Mouse (Mus musculus) hindlimb bud, embryonic 11.5 days (tissue): ENCODE results near the gene Gm42674.

ENCODE experiments used
- DNase-seq: peaks from one replicate; pipeline ENCODE4 v3.0.0-alpha.2; 2012; ENCODE audit warnings: low read depth, low spot score; ENCODE audit errors: extremely low spot score

Gene Gm42674

DNA sequence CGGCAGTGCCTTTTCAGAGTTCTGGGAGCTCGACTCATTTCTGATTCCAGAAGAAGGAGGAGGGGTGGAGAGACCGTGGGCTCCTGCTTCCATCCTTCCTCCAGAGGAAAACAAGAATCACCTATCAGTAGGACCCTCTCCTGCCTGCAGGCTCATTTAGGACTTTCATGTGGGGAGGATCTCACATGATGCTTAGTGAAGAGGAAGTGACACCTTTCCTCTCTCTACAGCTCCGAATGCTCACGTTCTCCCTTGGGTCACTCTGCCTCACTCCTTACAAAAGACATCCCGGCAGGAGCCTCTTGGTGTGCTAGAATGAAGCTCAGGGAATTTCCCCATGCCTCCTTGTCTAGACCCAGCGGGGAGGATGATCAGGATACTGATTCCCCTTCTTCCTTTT is 19.8 kb downstream of the Gm42674 start:
- no peak for DNase-seq

DNA sequence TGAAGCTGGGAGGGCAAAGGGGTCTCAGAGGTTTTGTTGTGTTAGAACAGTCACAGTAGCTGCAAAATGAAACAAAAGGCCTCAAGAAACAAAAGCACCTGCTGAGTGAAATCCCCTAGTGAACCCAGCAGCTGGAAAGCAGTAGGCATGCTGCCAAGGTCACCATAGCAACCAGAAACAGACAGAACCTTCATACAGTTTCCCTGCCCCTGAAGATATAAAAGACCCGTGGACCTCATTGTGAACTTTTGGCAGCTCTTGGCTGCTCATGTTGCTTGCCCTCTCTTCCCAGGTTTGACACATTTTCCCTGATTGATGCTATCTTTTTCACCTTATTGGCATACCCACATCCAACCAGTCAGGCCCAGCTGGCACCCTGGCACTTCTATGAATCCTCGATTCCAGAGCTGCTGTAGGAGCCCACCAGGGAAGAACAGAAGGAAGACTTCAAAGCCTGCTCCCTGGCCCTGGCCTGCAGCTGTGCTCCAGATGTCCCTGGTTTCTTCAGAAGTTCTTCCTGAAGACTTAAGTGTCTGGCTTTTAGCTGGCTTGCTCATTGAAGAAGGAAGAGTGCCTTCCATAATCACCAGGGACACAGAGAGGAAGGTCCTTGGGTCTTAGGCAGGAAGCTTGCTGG is 21.8 kb downstream of the Gm42674 start:
- DNase-seq, result no peak

DNA sequence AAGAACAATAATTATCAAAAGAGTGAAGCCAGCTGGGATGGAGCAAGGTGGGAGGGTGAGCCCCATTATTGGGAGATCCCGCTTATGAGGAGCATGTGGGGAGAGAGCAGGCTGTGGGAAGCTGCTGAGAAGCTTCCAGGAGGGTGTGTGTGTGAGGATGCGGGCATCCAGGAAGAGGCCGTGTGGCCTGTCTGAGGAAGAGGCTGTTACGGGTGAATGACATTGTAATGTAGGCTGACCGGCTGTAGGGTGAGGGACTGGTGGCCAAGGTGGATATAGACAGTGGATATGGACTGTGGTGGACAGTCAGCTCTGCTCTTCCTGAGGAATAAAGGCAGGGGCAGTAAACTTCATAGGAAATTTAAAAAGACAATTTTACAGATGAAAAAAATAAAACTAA is 23.8 kb downstream of the Gm42674 start:
- no peak for DNase-seq

DNA sequence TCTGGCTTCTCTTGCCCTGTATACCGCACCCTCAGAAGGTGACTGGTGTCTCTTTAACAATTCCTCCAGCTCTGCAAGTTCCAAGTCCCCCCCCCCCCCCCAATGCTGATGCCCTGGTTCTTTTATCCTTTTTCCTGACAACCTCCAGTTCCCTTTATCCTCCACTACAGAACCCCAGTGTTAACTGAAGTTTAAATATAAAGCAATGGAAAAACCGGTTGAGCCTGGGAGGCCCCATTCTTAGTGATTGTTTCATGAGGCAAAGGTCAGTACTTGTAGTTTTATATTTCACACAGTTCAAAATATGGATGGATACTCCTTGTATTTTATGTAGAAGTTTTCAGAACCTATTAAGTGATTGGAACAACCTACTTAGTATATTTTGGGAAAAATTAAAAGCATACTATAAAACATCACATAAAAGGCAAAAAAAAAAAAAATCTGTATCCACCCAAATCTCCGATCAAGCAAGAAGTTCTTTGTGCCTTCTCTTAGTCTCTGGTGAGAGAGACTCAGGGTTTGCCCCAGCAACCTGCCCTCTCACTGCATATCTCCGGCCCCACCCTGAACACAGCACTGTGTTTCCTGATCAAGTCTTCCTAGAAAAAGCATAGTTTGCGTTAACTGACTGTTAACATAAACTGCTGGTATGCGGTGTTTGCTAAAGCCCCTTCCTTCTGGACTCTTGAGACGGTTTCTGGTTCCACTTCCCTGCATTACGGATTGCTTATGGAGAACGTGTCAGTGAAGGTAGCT is 24.7 kb downstream of the Gm42674 start:
- no peak for DNase-seq

DNA sequence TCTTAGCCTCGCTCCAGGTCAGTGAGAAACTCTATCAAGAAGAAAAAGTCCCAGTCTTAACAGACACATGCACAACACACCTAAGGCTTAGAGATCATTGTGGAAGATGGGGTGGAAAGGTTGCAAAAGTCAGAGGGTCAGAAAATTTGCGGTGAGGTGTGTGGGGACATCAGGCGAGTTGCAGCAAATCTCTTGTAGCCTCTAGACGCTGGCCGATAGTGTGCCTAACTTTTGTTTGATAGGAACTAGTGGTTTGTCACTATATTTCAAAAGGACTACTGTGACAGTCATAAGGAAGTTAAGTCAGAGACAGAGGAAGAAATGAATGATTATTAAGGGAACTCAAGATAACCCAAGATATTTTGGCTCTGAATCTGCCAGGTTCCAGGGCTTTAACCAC is 25.7 kb downstream of the Gm42674 start:
- DNase-seq, result no peak

DNA sequence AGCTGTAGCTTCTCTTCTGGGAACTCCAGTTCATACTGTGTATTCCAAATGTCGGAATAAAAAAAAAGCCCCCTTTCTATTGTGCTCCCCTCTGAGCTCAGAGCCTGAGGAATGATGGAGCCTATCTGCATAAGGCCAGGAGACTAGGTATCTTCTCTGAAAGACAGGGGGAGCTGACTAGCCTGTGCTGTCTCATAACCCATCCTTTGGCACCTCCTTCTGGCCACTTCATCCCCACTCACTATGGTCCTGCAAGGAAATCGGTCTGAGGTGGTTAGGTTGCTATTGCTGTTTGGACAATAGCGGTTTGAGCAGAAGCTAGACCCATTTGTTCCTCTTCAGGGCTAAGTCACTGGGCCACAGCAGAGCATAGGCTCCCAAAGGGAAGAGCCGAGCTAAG is 26.1 kb downstream of the Gm42674 start:
- no peak for DNase-seq

DNA sequence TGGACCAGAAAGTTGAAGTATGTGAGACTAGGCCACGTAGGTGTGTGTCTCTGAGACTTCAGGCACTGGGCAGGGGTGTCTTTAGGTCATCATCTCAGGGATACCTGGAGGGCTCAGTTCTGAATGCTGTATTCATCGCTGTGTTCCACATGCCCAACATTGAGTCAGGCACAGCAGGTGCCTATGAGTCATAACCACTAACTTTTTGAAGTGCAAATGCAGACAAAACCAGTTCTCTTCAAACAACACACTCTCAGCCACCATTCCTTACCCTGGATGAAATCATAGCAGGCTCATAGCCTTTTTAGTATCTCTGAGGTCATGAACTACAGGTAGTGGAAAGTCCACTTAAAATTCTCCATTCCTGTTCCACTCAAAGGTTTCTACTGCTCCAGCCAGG is 27.6 kb downstream of the Gm42674 start:
- DNase-seq, result no peak

DNA sequence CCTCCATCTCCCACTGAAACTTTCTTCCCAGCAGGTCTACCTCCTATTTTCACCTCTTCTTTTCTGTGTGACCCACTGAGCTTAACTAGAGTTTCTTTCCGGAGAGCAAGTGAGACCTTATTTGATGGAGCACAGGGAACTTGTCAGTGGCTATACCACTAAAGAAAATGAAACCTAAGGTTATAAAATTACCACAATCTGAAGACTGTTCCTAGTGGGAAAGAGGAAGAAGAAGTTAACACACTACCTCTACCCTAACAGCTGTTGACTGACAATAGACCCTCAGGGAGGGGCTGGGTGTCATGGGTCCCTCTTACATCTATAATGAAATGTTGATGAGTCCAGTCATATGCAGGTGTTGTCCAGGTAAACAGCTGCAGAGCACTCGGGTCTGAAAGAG is 30.3 kb downstream of the Gm42674 start:
- DNase-seq, result no peak

DNA sequence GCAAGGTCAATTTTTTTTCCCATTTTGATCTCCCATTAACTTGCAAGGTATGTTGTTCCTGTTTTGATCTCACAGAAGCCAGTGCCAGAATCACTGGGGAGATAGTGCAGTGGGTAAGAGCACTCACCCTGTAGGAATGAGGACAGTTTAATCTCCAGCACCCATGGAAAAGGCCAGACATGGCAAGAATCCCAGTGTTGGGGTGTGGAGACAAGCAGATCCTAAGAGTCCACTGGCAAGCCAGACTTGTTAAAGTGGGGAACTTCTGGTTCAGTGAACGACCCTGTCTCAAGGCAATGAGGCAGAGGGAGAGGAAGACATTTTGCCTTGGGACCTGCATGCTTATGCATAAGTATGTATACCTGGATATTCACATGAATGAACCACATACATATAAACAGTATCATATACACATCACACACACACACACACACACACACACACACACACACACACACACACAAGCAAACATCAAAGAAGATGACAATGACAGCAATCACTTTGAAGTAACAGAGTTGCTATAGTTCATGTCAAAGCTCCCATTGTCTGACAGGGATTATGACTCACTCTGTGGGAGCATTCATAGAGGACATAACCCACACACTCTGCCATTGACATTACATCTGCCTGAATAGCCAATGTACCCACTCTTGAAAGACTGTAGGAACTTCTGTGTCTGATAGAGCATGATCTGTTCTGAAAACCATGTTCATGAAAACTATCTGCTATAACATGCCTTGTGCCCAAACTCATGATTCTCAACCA is 37.0 kb downstream of the Gm42674 start:
- no peak for DNase-seq

DNA sequence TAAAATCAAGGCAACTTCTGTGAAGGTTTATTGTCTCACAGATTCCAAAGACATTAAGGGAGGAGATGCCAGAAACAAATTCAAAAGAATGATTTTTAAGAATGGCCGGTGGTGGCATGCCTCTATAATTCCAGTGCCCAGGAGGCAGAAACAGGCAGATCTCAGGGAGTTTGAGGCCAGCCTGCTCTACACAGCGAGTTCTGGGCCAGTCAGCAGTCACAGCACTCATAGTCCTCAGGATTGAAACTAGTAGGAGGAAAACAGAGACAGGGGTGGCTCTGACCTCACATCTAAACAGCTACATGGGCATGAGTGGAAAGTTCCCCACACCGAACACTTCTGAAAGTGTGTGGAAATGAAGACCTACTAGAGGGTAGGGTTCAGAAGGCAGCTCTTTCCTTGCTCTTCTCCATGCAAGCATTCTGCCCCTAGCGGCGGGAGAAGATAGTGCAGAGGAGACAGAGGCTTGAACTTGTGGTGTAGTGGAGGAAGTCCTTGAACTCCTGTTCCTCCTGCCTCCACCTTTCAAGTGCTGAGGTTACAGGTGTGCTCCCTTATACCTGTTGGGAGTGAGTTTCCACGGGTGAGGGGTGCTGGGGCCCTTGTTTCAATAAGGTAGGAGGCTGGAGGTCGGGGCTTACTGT is 37.9 kb downstream of the Gm42674 start:
- no peak for DNase-seq

DNA sequence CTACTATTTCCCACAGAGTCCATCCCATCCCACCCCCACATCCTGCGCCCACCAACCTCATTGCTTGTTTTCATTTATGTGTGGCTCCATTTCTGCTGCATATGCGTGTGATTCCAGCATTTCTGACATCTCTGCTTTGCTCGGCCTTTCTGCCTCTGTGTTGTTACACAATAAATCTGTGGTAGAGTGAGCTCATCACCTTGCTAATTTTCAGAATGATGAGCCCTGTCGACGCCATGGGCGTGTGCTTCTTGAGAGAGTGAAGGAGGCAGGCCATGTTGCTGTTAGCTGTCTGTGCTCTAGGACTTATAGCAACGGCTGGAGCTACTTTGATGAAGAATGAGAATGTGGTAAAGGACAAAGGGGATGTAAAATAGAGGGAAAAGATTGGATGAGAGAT is 39.3 kb downstream of the Gm42674 start:
- no peak for DNase-seq

DNA sequence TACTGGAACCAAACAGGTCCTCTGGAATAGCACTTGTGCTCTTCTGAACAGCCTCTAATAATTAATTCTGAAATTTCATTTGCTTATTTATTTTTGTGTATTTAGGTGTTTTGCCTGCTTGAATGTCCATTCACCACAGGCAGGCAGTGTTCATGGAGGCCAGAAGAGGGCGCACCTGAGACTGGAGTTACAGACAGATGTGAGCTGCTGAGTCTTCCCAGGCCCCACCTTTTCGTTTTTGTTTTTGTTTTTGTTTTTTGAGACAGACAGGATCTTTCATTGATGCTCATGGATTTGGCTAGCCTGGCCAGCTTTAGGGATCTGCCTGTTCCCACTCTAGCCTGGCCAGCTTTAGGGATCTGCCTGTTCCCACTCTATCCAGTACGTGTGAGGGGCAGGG is 42.5 kb downstream of the Gm42674 start:
- no peak for DNase-seq

DNA sequence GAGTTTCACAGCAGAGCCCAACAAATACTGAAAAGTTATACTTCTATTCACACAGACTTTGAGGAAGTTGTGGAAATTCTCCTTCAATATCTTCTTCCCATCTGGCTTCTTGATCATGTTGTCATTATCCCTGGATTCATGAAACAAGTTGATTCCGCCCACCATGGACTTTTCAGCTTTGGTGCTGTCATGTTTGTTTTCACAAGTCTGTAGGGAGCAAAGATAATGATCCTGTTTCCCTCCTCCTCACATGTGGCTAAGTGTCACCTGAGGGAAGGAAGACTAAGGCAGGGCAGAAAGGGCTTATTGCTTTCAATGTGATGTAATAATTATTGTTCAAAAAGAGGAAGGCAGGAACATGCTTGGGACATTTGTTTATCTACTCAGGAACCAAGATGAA is 45.6 kb downstream of the Gm42674 start:
- DNase-seq, result no peak

DNA sequence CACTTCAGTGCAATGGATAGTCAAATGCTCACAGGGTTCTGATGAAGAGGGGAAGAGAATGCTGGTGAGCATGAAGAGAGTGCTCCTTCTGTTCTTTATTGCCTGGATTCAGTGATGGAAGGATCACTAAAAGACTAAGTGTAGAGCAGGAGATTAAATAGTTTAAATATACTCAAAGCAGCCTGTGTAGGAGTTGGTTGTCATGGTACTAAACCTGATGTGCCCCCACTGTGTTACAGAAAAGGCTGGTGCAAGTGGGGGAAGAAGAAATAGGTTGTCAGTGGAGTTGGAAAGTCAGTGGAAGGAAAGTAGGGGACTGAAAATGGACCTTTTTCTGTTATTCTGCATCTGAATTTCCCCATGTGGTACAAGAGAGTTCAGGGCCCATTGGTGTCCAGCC is 47.3 kb downstream of the Gm42674 start:
- DNase-seq, result no peak

DNA sequence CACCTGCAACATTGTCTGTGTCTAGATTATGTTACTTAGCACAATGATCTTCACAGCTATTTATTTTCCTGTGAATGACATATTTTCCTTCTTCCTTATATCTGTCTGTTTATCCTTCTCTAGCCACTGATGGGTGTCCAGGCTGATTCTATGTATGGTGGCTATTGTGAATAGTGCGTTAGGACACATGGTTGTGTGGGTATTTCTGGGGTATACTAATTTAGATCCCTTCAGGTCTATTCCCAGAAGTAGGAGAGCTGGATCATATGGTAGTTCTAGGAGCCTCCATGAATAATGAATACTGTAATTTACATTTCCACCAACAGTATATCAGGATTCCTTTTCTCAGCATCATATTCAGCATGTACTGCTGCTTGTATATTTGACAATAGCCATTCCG is 48.1 kb downstream of the Gm42674 start:
- no peak for DNase-seq

DNA sequence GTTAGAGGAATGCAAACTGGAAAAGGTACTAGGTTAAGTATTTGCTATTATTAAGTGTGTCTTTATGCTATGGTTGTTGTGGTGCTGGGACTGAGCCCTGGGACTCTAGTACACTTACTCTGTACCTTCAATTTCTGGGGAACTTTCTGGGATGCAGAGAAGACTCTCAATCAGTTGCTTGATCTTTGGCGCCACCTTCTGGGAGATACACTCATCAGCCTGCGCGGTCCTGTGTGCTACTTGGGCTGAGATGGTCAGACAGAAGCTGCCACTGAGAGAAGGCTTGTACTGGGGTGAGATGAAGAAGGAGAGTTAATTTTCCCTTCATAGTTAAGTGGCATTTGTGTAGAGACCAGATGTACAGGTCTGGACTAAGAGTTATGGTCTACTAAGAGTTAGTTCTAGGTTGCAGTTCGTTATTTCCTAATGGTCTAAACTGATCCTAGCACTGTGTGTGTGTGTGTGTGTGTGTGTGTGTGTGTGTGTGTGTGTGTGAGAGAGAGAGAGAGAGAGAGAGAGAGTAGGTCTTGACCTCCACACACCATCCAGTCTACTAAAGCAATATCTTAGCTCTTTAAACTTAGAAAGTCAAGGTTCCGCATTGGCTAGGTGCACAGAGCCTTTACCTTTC is 51.3 kb downstream of the Gm42674 start:
- DNase-seq, result peak; percentile 47

DNA sequence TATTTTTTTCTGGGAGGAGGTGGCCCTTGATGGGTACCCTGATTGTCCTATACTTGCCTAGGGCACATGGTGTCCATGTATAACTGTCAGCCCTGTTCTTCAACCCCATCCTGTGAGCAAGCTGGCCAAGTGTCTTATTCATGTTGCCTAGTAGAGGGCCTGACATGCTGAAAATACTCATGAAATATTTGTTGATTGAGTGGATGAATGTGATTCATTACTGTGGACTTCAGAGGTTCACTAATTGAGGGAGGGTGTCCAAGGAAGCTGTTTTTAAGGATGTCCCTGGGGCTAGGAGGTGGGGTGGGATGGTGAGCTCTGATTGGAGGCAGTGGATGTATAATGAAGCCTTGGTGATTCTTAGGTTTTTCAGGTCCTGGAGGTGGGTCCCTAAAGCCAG is 52.0 kb downstream of the Gm42674 start, which contains the start of gene S100a7a:
TSS of gene S100a7a (plus strand) at position 301 of the 400 bp plus-strand sequence.
- DNase-seq, result no peak
